Mouse (Mus musculus) cerebellum, postnatal 25 days (tissue): ENCODE measurements around the gene Vsig10l.

Source experiments
- DNase-seq, 2 experiments: peaks; one replicate each; pipeline ENCODE4 v3.0.0; 2021; ENCODE audit warnings: mixed read lengths in 2 of 2

Vsig10l gene

GRCm38 (mm10) chr7:43462851-43463250 is at the start of gene Vsig10l:
Gene Vsig10l, plus strand, starts transcription at chr7:43463151.
- DNase-seq, result no peak

GRCm38 (mm10) chr7:43417298-43417697 is 45.7 kb upstream of the Vsig10l start:
- DNase-seq, result no peak

DNA sequence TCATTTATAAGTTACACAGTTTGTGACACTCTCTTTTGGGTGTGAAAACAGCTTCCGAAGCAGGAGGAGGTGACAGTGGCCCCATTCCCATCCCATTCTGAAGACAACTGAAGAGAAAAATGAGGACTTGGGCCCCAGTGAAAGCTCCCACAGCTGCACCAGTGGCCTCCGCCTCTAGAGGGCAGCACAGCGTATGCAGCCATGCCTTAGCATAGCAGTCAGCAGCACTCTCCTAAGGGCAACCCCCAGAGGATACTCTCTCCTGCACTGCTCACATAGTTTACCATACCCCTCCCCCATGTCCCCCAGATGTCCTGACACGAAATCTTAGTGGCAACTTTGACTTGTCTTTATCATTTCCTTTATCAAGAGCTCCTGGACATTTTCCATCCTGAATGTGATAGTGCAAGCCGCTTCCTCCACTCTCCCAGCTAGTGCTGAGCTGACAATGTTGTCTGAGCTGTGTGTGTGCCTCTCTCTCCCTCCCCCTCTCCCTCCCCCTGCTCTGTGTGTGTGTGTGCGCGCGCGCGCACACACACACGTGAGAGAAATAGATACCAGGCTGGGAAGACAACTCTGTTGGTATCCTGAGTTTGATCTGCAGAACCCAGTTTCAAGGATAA is 39.8 kb upstream of the Vsig10l start:
- DNase-seq, result peak; percentile 86 to 92

- no peak for DNase-seq
These were observed 38.8 kb upstream of the Vsig10l start for GRCm38 (mm10) chr7:43423991-43424625.

DNA sequence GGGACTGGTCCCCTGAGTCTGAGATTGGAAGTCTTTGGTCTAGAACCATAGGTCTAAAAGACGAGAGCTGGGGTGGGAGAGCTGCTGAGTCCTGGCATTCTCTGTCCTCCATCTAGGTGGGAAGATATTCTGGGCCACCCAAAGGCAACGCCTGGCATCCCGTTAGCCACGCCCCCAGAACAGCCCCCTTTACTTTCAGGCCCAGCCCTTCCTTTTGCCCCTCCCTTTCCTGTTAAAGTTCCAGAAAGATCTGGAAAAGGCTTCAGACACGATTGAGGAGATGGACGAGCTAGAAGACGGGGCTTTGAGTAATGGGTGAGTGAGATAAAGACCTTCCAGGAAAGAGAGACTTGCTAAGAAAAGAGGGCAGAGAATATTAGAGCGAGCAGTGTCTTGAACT is 35.5 kb upstream of the Vsig10l start, which contains the start of gene Lim2:
Lim2 (plus strand) TSS at position 265 of the 400 bp plus-strand sequence.
- no peak for DNase-seq

GRCm38 (mm10) chr7:43429500-43429899 is 33.5 kb upstream of the Vsig10l start:
- no peak for DNase-seq

GRCm38 (mm10) chr7:43432891-43433290 is 30.1 kb upstream of the Vsig10l start:
- no peak for DNase-seq

GRCm38 (mm10) chr7:43434676-43435075 is 28.3 kb upstream of the Vsig10l start:
- no peak for DNase-seq

DNA sequence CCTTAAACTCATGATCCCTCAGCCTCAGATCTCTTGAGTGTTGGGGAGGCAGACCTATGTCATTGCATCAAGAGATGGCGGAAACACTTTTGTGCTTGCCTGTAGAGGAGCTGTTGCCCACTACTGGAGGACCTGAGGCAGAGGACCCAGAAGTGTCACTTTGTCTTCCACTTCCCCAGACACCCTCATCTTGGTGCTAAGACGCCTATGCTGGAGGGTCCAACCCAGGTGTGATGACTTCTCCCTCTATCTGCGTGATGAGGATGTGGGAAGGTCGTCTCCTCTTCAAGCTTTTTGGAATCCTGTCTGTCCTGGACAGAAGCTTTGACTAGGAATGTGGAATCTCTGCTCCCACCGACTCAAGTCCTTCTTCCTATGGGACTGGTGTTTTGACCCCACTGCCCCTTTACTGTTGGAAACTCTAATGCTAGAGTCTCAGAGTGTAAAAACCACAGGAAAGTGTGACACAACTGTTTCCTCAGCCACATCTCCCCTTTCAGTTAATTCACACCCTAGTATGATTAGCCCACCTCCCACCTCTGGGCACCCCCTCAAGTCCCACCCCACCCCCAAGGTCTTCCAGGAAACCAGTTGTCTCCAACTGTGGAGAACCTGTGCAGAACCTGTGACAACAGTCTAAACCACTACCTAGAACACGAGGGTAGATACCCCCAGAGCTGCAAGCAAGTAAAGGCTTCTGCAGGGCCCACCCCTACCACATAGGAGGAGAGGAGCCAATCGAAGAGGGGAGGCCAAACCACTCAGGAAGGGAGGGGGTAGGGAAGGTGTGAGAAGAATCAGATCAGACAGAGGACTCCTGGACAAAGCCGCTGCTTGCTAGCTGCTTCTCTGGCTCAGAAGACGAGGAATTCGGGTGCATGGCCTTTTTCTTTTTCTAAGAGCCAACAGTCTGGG is 26.4 kb upstream of the Vsig10l start, which contains the start of gene Nkg7:
Nkg7 (plus strand) TSS at position 733 of the 915 bp plus-strand sequence.
- no peak for DNase-seq

GRCm38 (mm10) chr7:43438611-43439010 is 24.3 kb upstream of the Vsig10l start:
- DNase-seq, result no peak

DNA sequence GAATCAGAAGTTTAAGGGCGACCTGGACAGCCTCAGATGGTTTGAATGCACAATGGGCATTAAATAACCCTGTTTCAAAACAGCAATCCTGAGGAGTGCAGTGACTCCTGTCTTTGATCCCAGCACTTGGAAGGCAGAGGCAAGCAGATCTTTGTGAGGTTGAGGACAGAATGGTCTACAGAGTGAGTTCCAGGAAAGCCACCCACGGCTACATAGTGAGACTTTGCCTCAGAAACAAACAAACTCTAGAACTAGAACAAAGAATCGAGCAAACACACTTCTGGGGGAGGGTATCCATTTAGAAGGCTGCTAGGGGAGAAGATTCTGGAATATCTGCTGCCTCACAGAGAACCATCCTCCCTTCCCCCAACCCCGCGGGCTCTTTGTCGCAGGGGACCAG is 22.5 kb upstream of the Vsig10l start, which contains the start of gene Cldnd2:
Cldnd2 (plus strand) TSS at position 301 of the 400 bp plus-strand sequence.
- DNase-seq, result no peak

- no peak for DNase-seq
These were observed 21.9 kb upstream of the Vsig10l start for GRCm38 (mm10) chr7:43441071-43441470.

DNA sequence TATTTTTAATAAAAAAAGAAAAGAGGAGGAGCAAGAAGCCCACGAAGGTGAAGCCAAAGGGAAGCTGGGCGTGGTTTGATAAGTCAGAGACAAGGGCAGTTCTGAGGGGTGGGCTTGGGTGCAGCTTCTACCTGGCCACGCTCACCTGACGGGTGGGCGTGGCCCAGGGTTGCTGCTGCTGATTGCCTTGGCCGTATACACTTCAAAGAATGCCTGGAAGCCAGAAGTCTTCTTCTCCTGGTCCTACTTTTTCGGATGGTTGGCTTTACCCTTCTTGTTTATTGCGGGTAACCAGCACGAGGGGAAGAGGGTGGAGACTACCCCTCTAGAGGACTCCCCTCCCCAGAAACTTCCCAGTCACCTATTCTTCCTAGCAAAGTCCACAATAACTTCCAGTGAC is 20.3 kb upstream of the Vsig10l start:
- DNase-seq, result no peak

DNA sequence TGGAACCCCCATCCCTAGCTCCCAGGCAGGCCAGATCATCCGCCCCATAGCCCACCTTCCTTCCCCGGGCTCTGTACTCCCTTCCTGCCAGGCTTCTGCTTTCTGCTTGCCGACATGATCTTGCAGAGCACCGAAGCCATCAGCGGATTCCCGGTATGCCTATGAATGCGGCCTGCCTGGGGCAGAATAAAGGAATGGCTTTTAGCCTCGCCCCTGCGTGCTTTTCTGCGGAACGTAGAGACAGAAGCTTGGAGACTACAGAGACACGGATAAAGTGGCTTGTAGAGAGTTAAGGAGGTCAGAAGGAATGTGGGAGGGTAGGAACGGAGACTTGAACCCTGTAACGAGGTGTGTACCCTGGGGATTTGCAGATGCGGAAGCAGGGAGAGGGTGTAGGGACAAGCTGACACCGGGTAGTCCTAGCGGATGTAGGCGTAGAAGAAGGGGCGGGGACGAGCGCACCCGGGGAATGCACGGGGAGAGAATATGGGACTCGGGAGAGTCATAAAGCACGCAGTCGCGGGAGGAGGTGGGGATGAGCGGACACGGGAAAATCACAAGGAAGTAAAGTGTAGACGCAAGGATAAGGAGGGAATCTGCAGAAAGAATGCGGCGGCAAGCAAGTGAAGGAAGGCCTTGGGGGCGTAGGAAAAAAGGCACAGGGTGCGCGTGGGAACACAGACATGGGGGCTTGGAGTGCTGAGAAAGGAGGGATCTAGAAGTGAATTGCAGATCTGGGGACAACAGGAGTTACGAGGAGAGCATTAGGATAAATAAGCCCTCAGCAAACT is 19.6 kb upstream of the Vsig10l start:
- DNase-seq, result peak; percentile 62 to 72

DNA sequence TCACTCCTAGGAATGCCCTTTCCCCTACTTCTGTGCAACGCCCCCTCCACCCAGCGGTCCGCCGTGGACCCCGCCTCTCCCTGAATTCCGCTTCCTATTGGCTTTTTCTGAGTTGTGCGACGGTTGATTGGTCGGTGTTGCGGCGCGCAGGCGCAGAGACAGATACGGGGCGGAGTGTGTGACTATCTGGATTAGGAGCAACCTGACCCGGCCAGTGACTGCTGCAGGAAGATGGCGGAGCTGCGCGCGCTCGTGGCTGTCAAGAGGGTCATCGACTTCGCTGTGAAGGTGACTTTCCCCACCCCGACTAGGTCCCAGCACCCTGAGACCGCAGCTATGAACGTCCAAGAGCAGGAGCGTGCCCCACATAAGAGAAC is 19.0 kb upstream of the Vsig10l start, which contains the start of the genes Etfb and Gm45233:
Etfb (plus strand) TSS at position 167 of the 377 bp plus-strand sequence.
Gm45233 (plus strand) TSS at position 212 of the 377 bp plus-strand sequence.
- peak; percentile 93 to 95 for DNase-seq

GRCm38 (mm10) chr7:43447801-43448200 is 15.2 kb upstream of the Vsig10l start:
- no peak for DNase-seq

- no peak for DNase-seq
These were observed 14.7 kb upstream of the Vsig10l start for GRCm38 (mm10) chr7:43448246-43448645.

- DNase-seq, result no peak
These were observed 13.1 kb upstream of the Vsig10l start for GRCm38 (mm10) chr7:43449811-43450210.

- no peak for DNase-seq
These were observed 11.2 kb upstream of the Vsig10l start for GRCm38 (mm10) chr7:43451726-43452125.

DNA sequence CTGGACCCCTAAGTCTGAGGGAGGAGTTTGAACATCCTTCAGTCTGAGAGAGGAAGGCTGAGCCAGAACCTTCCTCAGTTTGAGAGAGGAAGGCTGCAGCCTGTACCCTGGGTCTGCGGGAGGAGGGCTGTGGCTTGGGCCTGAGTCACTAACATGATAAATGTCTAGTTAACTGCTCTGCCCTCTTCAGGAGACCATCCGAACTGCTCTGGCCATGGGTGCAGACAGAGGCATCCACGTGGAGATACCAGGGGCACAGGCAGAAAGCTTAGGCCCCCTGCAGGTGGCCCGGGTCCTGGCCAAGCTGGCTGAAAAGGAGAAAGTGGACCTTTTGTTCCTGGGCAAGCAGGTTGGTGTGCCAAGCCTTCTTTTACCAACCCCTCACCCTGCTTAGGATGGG is 10.3 kb upstream of the Vsig10l start:
- no peak for DNase-seq

DNA sequence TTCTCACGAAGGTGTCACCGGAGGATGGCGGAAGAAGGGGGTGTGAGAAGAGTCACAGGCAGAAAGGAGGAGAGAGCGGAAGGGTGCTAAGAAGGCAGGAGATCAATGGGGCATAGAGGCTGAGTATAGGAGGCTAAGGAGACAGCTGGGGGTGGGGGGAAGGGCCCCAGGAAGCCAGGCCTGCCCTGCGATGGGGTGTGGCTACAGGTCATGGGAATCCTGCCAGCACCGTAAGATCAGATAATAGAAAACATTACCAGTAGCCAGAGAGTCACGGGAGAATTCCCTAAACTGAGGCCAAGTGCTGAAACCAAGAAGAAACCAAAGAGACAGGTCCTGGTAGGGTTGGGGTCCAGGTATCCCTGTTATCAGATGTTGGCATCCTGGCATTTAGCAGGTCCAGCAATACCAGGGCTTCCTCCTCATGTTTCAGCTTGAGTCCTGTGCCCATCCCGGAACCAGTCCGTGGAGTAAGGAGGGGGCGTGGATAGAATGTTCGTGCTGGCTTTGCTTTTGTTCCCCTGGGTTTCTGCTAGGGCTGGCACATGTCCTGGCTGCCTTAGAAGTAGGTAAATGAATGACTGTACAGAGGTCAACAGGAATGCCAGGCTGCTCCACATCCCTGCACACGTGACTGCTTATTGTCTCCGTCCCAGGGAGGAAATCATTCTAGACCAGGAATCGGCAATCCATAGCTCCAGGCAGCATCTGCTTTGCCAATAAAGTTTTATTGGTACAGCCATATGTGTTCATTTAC is 9.2 kb upstream of the Vsig10l start:
- no peak for DNase-seq

DNA sequence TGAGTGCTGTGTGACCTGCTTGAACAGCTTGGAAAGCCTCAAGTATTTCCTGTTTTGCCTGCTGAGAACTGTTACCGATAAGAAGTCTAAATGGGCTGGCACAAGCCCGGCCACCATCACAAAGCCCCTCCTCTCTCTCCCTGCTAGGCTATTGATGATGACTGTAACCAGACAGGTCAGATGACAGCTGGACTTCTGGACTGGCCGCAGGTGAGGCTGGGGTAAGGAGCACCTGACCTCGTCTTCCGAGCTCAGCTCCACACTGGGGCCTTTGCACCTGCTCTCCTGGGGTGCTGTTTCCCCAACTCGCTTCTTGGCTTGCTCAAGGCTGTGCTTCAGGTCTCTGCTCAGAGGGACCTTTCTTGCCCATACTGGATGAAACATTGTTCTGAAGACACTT is 8.6 kb upstream of the Vsig10l start:
- DNase-seq, result no peak
